In the genomic region with DNA sequence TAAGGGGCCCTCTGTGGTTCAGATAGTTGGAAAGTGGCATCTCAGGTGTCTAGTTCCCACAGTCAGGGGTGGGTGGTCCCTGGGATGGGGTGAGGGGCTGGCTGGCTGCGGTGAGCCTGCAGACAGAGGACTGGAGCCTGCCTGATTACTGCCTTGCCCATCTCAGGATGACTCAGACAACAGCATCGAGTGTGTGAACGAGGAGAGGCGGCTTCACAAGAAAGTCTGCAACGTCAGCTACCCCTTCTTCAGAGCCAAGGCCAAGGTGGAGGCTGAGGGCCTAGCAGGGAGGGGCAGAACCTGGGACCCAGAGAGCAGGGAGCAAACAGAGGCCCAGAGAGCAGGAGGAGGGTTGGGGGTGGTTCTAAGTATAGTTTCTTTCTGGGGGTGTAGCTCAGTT, we compare ENCODE assay signal across 29 mouse cellular contexts. TPM values are rescaled to one million over a fixed set of nuclear protein-coding genes. Genes with fewer than 3 reads are reported as not detected.
DNase-seq lines count a peak whose midpoint lies in the region; ATAC-seq lines count a peak whose summit lies in the region.
"Had no signal": no experiment of that assay in that cellular context is flagged by ENCODE, and none has a peak within 500 bp of the region (broad histone marks: within the 10 kb centered on the region; RNA-seq: fewer than 3 reads in every experiment).

No protein-coding gene starts in this region.

- no peak; the same call in 1 of the 2 replicates for ATAC-seq in embryonic facial prominence, embryonic 13.5 days (ENCODE audit: insufficient number of reproducible peaks, insufficient read depth, low FRiP score, low TSS enrichment, low read depth)
- ATAC-seq in lung, embryonic 15.5 days (ENCODE audit: borderline replicate concordance, extremely low read depth, low FRiP score, low TSS enrichment) = peak; percentile 49; the same call in 1 of the 2 replicates
- ATAC-seq: activated CD4-positive, CD25-positive, alpha-beta regulatory T cell, adult 4 months; CD4-positive, CD25-positive, alpha-beta regulatory T cell, adult 4 months; forebrain, embryonic 14.5 days; forebrain, postnatal 0 days; Patski had no signal

- intact Hi-C loops in heart, postnatal 25 days (cut with DNase I) = no loop called here

- 65% methylated on average over 5 of the region's 5 CpGs for WGBS in embryonic facial prominence, embryonic 13.5 days
- 82% methylated on average over 5 of the region's 5 CpGs for WGBS in embryonic facial prominence, embryonic 10.5 days
- 65% methylated on average over 5 of the region's 5 CpGs for WGBS in lung, embryonic 15.5 days

- H3K36me3 ChIP-seq in embryonic facial prominence, embryonic 13.5 days = peaks cover 7% of the 10 kb centered on the region; the same call in 1 of the 2 replicates
- no peaks in the 10 kb centered on the region for H3K36me3 ChIP-seq in embryonic facial prominence, embryonic 10.5 days (replicated peaks)
- no peaks in the 10 kb centered on the region for H3K36me3 ChIP-seq in lung, embryonic 15.5 days
- H3K36me3 ChIP-seq: embryonic facial prominence, embryonic 12.5 days; embryonic facial prominence, embryonic 15.5 days; forebrain, embryonic 10.5 days; forebrain, embryonic 12.5 days; G1E had no signal

- H3K27ac ChIP-seq in embryonic facial prominence, embryonic 13.5 days = peak overlapping the region; percentile 51; the same call in 1 of the 2 replicates
- no peak overlapping the region for H3K27ac ChIP-seq in embryonic facial prominence, embryonic 10.5 days (replicated peaks)
- no peak overlapping the region for H3K27ac ChIP-seq in lung, embryonic 15.5 days
- H3K27ac ChIP-seq: embryonic facial prominence, embryonic 12.5 days; embryonic facial prominence, embryonic 15.5 days; forebrain, embryonic 12.5 days had no signal

- H3K4me1 ChIP-seq in embryonic facial prominence, embryonic 13.5 days = 0 out of 2 replicates have a peak, but pooled peaks cover 8% of the 10 kb centered on the region
- peaks cover 7% of the 10 kb centered on the region; the same call in 1 of the 2 replicates for H3K4me1 ChIP-seq in embryonic facial prominence, embryonic 10.5 days
- peaks cover 5% of the 10 kb centered on the region; the same call in 1 of the 2 replicates for H3K4me1 ChIP-seq in lung, embryonic 15.5 days
- H3K4me1 ChIP-seq: embryonic facial prominence, embryonic 12.5 days; embryonic facial prominence, embryonic 15.5 days had no signal

- H3K9ac ChIP-seq in embryonic facial prominence, embryonic 13.5 days = no peak overlapping the region
- no peak overlapping the region for H3K9ac ChIP-seq in lung, embryonic 15.5 days
- H3K9ac ChIP-seq: embryonic facial prominence, embryonic 12.5 days; embryonic facial prominence, embryonic 15.5 days; forebrain, postnatal 0 days had no signal

- H3K9me3 ChIP-seq in embryonic facial prominence, embryonic 13.5 days = no peaks in the 10 kb centered on the region
- H3K9me3 ChIP-seq in embryonic facial prominence, embryonic 10.5 days = no peaks in the 10 kb centered on the region
- no peaks in the 10 kb centered on the region for H3K9me3 ChIP-seq in lung, embryonic 15.5 days
- H3K9me3 ChIP-seq: embryonic facial prominence, embryonic 12.5 days; embryonic facial prominence, embryonic 15.5 days; forebrain, embryonic 10.5 days; forebrain, embryonic 12.5 days had no signal

- no peak for DNase-seq in embryonic facial prominence, embryonic 10.5 days (ENCODE audit: low spot score)
- DNase-seq in heart, adult 11 months = peak; percentile 85
- no peak for DNase-seq in heart, postnatal 25 days (ENCODE audit: low spot score)
- DNase-seq in lung, postnatal 10 days = no peak
- DNase-seq: adrenal gland, adult 8-10 months; adrenal gland, postnatal 14 days; adrenal gland, postnatal 36 days; B cell, adult 2 months; cerebellum, adult 11 months; cerebellum, adult 18-20 months; cerebellum, adult 8-10 months; cerebellum, adult 9-11 months; cerebellum, postnatal 14 days; cerebellum, postnatal 36 days; embryo, embryonic 11 days; forebrain, postnatal 0 days had no signal

- no peak overlapping the region for H3K4me3 ChIP-seq in embryonic facial prominence, embryonic 13.5 days
- no peak overlapping the region for H3K4me3 ChIP-seq in embryonic facial prominence, embryonic 10.5 days
- no peak overlapping the region for H3K4me3 ChIP-seq in lung, embryonic 15.5 days
- H3K4me3 ChIP-seq: embryonic facial prominence, embryonic 12.5 days; embryonic facial prominence, embryonic 15.5 days; erythroblast, embryonic 14.5 days; forebrain, embryonic 10.5 days; forebrain, embryonic 12.5 days had no signal

- no peak overlapping the region for H3K4me2 ChIP-seq in embryonic facial prominence, embryonic 13.5 days
- H3K4me2 ChIP-seq in lung, embryonic 15.5 days = no peak overlapping the region
- H3K4me2 ChIP-seq: embryonic facial prominence, embryonic 12.5 days; embryonic facial prominence, embryonic 15.5 days; forebrain, embryonic 12.5 days had no signal

- H3K27me3 ChIP-seq in embryonic facial prominence, embryonic 13.5 days = no peaks in the 10 kb centered on the region
- peaks cover 17% of the 10 kb centered on the region for H3K27me3 ChIP-seq in embryonic facial prominence, embryonic 10.5 days (replicated peaks; ENCODE audit: low read depth, poor library complexity, severe bottlenecking)
- H3K27me3 ChIP-seq in lung, embryonic 15.5 days = no peaks in the 10 kb centered on the region
- H3K27me3 ChIP-seq: CH12.LX; embryonic facial prominence, embryonic 12.5 days; embryonic facial prominence, embryonic 15.5 days; forebrain, embryonic 12.5 days; Patski had no signal

RNA-seq across cellular contexts. Expression of a gene that starts 43.4 kb away (rescaled TPM):
- 19.8 and 20.2 TPM in 2 replicates for polyA plus RNA-seq in embryonic facial prominence, embryonic 13.5 days (2015; fragmentation: Nextera tagmentation; extraction: Ambion mirVana)
- 30.2 and 30.3 TPM in 2 replicates for polyA plus RNA-seq in embryonic facial prominence, embryonic 10.5 days (2016; fragmentation: Nextera tagmentation; extraction: Ambion mirVana)
- total RNA-seq in heart, postnatal 25 days (2021) = 10 to 100 TPM; 18.2 to 20.6 TPM
- 20.8 and 21.7 TPM in 2 replicates for polyA plus RNA-seq in lung, embryonic 15.5 days (2015; fragmentation: Nextera tagmentation; extraction: Ambion mirVana)
